Mouse (Mus musculus) forebrain, embryonic 10.5 days (tissue): ENCODE results near the gene Dyrk1a. TPM values are rescaled to one million over a fixed set of nuclear protein-coding genes. Genes with fewer than 3 reads are reported as not detected.

Experiments
- DNase-seq: peaks from one replicate; pipeline ENCODE4 v3.0.0-alpha.2; 2017; ENCODE audit warnings: low spot score; ENCODE audit errors: extremely low spot score
- H3K27ac ChIP-seq: fragments of 300-500 bp; sonication (generic); 2 replicates; pipeline ENCODE4 v1.5.1; 2016; ENCODE audit warnings: mild to moderate bottlenecking
- H3K27me3 ChIP-seq: fragments of 300-500 bp; sonication (generic); 2 replicates; pipeline ENCODE4 v1.6.1; 2016; ENCODE audit warnings: mild to moderate bottlenecking; ENCODE audit not compliant: poor library complexity, severe bottlenecking
- H3K36me3 ChIP-seq: fragments of 300-500 bp; sonication (generic); replicated peaks from 2 replicates; pipeline ENCODE4 v1.6.1; 2016; ENCODE audit warnings: mild to moderate bottlenecking, moderate library complexity
- H3K4me1 ChIP-seq: fragments of 300-500 bp; sonication (generic); 2 replicates; pipeline ENCODE4 v1.6.1; 2016
- H3K4me3 ChIP-seq: fragments of 300-500 bp; sonication (generic); 2 replicates; pipeline ENCODE4 v1.5.1; 2016; ENCODE audit warnings: mild to moderate bottlenecking, moderate library complexity
- H3K9me3 ChIP-seq: fragments of 300-500 bp; sonication (generic); 2 replicates; pipeline ENCODE4 v1.6.1; 2016; ENCODE audit warnings: mild to moderate bottlenecking, moderate library complexity
- WGBS: fragments of 180-500 bp; shearing (Covaris S2); methylation state at CpG from one replicate; pipeline ENCODE4 v1.1.7; 2016; 5-methylcytosine and 5-hydroxymethylcytosine counted together
- polyA plus RNA-seq: library from polyadenylated mRNA; unstranded; fragments of >200 nt; fragmentation: Nextera tagmentation; extraction: Ambion mirVana; gene quantifications from 2 replicates; pipeline ENCODE4 v1.2.1, GENCODE M21; 2016

Dyrk1a gene
- polyA plus RNA-seq, 1 experiment from 2014 or later: 9.1 TPM

DNA sequence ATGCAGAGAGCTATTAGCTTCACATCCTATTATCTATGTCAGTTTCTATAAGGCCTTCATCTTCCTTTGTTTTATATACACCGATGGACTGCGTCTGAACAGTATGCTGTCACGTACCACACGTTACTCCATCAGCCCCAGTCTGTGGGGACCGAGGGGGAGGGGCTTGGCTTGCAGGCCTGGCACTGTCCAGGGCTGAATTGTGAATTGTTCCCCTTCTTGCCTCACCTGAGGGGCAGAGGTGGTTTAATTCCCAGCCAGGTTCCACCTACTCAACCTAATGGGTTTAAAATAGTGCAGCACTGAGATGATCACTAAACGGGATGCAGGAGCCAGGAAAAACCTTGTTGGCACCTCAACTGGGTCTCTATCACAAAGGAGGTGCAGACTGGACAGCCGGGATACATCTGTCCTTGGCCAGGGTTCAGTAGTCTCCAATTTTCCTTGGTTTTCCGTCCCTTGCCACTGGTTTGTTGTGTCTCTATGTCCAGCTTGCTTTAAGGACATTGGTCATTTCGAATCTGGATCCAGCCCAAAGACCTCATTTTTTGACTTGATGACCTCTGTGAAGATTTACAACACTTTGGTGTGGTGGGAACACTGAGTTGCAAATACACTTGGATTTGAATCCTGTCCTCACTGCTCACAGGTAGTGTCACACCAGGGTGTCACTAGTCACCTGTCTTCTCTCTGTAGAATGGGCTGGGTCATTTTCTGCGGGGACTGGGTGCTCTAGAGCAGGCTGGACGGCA, 2.8 kb upstream of the Dyrk1a start:
- H3K27me3 ChIP-seq: no peaks in the 10 kb centered on the region
- no peaks in the 10 kb centered on the region for H3K36me3 ChIP-seq
- no peaks in the 10 kb centered on the region for H3K9me3 ChIP-seq
- no peak overlapping the region for H3K4me3 ChIP-seq
- no peak overlapping the region for H3K27ac ChIP-seq
- WGBS: 89% methylated on average over 11 of the region's 11 CpGs
- no peak for DNase-seq
- peaks cover 20% of the 10 kb centered on the region for H3K4me1 ChIP-seq

DNA sequence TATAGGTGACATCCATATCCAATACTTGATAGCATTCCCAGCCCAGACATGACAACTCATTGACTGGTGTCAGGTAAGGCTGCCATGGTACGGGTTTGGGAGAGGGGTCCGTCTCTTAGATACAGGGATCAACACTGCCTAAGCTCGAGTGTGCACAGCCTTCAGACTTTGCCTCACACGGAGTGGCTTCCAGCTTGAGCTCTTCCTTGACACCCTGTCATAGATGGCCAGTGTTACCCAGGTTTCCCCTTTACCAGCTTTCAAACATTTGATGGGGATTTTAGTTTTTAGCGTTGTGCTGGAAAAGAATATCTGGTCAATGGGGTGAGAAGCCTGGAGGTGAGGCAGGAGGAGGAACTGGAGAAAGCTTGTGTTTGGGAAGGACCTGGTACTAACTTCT, 2.1 kb upstream of the Dyrk1a start:
- Histone ChIP-seq H3K36me3 (no peaks in the 10 kb centered on the region), H3K4me3 (no peak overlapping the region; the same call in 1 of the 2 replicates), H3K27me3 (no peaks in the 10 kb centered on the region), H3K27ac (peak overlapping the region; percentile 99; the same call in 1 of the 2 replicates), H3K4me1 (peaks cover 28% of the 10 kb centered on the region), H3K9me3 (no peaks in the 10 kb centered on the region)
- 75% methylated on average over 5 of the region's 5 CpGs for WGBS
- no peak for DNase-seq

DNA sequence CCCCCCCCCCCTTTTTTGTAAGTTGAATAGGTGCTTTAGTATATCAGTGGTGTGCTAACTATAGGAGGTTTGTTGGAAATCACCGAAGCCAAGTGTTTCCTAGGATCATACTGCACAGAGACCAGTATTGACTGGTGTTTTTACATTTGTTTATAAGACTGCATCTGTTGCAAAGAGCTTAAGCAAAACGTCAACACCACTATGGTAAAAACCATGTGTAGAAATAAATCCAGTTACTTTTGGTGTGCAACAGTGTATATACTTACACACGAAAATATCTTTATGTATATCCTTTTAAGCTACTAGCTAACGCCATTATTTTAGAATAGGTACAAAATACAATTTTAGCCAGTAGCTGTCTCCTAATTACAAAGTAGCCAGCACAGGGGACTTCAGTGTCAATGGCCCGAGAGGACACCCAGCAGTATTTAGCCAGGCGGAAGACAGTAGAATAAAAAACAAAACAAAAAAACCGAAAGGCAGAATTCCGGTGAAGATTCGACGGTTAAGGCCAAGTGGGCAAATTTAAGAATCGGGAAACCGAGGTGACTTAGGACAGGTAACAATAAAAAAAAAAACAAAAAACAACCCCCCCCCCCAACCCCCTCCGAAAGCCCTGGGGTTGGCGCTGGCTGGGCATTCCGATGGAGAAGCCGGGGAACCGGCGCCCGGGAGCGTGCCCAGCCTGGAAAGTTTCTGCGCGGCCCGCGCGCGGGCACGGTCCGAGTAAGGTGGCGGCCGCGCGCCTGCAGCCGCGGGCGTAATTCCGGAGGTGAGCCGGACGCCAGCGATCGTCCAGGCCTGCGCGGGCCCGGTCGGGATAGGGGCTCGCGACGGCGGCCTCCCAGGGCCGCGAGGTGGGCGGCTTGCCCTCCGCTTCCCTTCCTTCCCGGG, 1.2 kb upstream of the Dyrk1a start:
- H3K9me3 ChIP-seq: no peaks in the 10 kb centered on the region
- peak overlapping the region; percentile 95 for H3K4me3 ChIP-seq
- H3K4me1 ChIP-seq: peaks cover 33% of the 10 kb centered on the region
- peak overlapping the region; percentile 99 for H3K27ac ChIP-seq
- 3% methylated on average over 49 of the region's 53 CpGs for WGBS
- H3K27me3 ChIP-seq: no peaks in the 10 kb centered on the region
- peak; percentile 82 for DNase-seq
- H3K36me3 ChIP-seq: no peaks in the 10 kb centered on the region

DNA sequence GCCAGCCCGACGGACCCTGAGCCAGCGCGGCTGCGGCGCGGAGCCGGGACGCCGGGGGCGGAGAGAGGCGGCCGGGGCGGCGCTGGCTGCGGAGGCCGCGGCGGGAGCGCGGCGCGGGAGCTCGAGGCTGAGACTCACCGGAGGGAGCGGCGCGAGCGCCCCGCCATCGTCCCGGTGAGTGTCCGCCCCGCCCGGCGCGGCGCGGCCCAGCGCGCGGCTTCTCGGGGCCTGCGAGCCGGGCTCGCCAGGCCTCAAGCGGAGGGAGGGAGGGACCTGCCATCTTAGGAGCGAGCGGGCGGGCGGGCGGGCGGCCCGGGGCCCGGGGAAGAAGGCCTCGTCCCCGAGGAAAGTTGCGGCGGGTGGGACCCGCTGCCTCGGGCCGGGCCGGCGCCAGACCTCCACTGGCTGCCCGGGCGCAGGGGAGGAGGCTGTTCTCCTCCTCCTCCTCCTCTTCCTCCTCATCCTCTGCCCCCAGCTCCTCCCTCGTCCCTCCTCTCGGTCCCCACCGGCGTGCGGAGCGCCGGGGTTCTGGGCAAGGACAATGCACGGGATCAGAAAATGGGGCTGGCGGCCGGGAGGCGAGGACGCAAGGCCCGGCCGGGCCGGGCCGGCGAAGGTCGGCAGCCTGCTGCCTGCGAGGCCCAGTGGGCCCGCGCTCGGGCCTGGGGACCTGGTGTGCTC, 691 bp downstream of the Dyrk1a start:
- no peaks in the 10 kb centered on the region for H3K36me3 ChIP-seq
- H3K27ac ChIP-seq: peak overlapping the region; percentile 99
- no peaks in the 10 kb centered on the region for H3K27me3 ChIP-seq
- WGBS: 3% methylated on average over 72 of the region's 88 CpGs
- DNase-seq: peak; percentile 48
- peaks cover 42% of the 10 kb centered on the region for H3K4me1 ChIP-seq
- H3K9me3 ChIP-seq: no peaks in the 10 kb centered on the region
- H3K4me3 ChIP-seq: peak overlapping the region; percentile 95

DNA sequence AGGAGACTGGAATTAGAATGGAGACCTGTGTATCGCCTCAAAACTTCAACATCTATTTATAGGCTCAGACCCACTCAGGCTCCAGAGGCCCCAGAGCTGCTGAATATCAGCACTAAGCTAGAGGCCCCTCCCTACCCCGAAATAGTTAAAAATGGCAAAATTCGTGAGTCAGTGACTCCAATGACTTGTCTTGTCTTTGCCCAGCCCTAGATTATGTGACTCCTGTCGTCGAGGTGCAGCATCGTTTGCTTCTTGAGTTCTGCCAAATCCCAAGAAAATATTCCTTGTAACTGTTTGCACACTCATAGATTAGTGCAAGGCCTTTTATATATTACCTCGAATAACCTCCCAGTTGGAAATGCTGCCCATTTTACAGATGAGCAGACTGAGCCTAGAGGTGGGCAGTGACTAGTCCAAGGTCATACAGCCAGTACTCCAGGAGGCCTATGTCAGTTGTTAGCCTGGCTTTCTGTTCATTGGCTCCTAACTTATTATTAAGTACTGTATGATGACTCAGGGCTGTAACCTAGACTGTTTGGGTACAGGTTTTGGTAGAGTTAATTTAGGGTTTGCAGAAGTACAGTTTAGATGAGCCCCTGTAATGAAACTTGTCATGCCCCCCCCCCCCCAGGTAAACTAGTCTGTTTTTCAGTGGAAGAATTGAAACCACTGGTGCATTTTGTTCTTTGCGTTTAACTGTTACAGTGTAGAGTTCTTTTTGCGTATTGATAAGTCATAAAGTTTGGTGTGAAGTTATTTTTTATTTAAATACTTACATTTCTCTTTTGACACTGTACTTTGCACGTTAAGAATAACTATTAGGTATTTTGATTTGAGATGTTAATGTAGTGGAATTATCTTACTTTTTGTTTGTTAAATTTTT, 1.5 kb downstream of the Dyrk1a start:
- peaks cover 49% of the 10 kb centered on the region for H3K4me1 ChIP-seq
- no peak for DNase-seq
- peak overlapping the region; percentile 95 for H3K4me3 ChIP-seq
- H3K36me3 ChIP-seq: no peaks in the 10 kb centered on the region
- no peaks in the 10 kb centered on the region for H3K27me3 ChIP-seq
- no peaks in the 10 kb centered on the region for H3K9me3 ChIP-seq
- 36% methylated on average over 10 of the region's 10 CpGs for WGBS
- H3K27ac ChIP-seq: peak overlapping the region; percentile 99

DNA sequence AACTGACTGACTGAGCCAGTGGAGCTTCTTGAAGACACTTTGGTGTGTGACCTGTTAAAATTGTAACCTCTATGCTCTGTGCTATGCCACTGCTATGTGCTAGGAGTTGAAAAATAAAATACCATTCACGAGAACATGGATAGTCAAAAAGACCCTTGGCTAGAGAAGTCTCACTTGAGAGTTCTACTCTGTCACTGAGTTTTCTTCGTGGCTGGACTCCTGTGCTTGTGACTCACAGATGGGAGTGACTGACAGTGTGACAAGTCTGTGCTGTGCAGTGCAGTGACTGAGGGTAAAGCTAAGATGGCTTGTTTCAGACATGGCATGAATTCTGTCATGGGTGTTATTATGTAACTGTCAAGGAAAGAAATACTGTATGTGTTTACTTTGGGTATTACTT, 2.6 kb downstream of the Dyrk1a start:
- WGBS: 67% methylated on average over 2 of the region's 2 CpGs
- H3K4me1 ChIP-seq: peaks cover 53% of the 10 kb centered on the region
- H3K9me3 ChIP-seq: no peaks in the 10 kb centered on the region
- H3K36me3 ChIP-seq: no peaks in the 10 kb centered on the region
- H3K4me3 ChIP-seq: peak overlapping the region; percentile 95
- H3K27me3 ChIP-seq: no peaks in the 10 kb centered on the region
- no peak overlapping the region for H3K27ac ChIP-seq
- no peak for DNase-seq

DNA sequence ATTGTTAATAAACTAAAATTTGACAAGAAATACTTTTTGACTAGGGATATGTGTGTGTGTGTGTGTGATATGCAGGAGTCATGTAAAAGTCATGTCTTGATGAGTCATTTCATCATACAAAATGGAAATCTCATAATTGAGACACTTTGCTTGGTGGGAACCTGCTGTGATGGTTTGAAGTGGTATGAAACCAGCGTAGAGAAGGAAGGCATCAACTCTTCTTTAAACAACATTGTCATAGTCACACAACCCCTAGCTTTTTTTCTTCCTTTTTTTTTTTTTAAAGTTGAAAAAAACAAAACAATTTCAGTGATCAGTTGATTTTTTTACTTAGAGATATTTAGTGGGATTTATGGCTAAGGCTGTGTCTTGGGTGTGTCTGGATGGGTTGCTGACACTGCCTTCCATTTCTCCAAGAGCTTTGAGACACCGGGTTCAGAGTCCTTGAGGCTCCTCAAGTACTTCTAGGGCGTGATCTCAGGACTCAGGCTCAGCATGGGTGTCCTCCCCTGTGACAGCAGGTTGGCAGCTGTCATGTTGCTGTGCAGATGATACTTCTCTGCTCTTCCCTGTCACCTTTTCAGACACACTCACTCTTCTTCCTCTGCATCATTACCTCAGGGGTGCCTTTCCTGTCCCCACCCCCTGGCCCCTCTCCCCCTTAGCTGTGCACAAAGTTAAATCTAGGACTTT, 4.4 kb downstream of the Dyrk1a start:
- peaks cover 3% of the 10 kb centered on the region for H3K36me3 ChIP-seq
- no peak overlapping the region for H3K27ac ChIP-seq
- 84% methylated on average over 3 of the region's 3 CpGs for WGBS
- no peaks in the 10 kb centered on the region for H3K27me3 ChIP-seq
- no peak for DNase-seq
- H3K4me3 ChIP-seq: no peak overlapping the region
- H3K9me3 ChIP-seq: no peaks in the 10 kb centered on the region
- H3K4me1 ChIP-seq: peaks cover 42% of the 10 kb centered on the region

DNA sequence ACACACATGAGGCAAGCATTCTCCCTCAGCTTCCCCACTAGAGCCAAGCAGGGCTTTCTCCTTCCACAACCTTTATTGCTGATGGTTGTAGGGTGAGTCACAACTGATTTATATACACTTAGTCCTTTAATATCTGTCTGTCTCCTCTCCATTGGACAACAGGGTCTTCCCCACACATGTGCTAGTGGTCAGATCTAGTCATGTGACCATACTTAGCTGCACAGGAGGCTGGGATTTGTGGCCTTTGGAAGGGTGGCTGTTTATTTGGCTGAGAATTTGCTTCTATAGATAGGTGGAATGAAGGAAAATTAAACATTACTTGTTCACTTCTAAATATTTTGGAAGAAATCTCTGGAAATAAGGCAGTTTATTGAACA, 4.9 kb downstream of the Dyrk1a start:
- DNase-seq: no peak
- H3K27me3 ChIP-seq: no peaks in the 10 kb centered on the region
- peaks cover 42% of the 10 kb centered on the region for H3K4me1 ChIP-seq
- no peak overlapping the region for H3K4me3 ChIP-seq
- H3K36me3 ChIP-seq: peaks cover 8% of the 10 kb centered on the region
- H3K9me3 ChIP-seq: no peaks in the 10 kb centered on the region
- H3K27ac ChIP-seq: no peak overlapping the region

DNA sequence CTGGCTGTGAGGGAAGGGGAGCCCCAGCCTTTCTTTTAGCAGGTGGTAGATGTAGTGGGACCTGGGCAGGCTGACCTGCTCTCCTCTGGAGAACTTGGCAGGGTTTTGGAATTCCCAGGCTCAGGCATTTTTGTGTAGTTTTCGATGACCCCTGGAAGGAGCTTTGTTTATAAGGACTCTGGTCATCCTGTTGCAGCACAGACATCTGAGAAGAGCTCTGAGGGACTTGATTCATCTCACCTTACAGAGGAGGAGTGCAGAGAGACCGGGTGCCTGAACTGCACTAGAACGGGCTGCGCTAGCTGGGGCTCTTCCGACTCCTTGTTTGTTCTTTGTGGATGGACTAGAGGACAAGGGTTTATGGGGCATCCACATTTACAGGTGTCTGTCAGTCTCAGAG, 5.9 kb downstream of the Dyrk1a start:
- Histone ChIP-seq H3K27me3 (no peaks in the 10 kb centered on the region), H3K4me1 (peaks cover 48% of the 10 kb centered on the region), H3K4me3 (no peak overlapping the region), H3K27ac (no peak overlapping the region), H3K9me3 (no peaks in the 10 kb centered on the region), H3K36me3 (peaks cover 8% of the 10 kb centered on the region)
- DNase-seq: no peak
- 83% methylated on average over 5 of the region's 5 CpGs for WGBS

DNA sequence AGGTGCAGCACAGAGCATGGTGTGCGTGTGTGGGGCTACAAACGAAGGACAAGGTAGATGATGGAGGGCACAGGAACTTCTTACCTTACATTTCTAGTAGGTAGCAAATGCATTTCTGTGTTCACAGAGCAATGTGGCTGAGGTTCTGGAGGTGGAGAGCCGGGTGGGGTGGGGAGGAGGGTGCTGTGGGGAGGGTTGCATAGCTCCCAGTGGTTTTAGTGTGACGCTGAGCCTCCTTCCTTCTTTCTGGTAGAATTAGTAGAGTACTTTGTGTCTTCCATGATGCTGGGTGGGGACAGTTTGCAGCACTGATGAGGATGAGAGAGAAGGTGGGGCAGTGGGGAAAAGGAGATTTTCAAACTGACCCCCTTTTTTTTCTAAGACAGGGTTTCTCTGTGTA, 9.5 kb downstream of the Dyrk1a start:
- peaks cover 42% of the 10 kb centered on the region for H3K4me1 ChIP-seq
- H3K27ac ChIP-seq: no peak overlapping the region
- no peaks in the 10 kb centered on the region for H3K27me3 ChIP-seq
- no peaks in the 10 kb centered on the region for H3K9me3 ChIP-seq
- 97% methylated on average over 4 of the region's 4 CpGs for WGBS
- no peak for DNase-seq
- peaks cover 8% of the 10 kb centered on the region for H3K36me3 ChIP-seq
- H3K4me3 ChIP-seq: no peak overlapping the region

DNA sequence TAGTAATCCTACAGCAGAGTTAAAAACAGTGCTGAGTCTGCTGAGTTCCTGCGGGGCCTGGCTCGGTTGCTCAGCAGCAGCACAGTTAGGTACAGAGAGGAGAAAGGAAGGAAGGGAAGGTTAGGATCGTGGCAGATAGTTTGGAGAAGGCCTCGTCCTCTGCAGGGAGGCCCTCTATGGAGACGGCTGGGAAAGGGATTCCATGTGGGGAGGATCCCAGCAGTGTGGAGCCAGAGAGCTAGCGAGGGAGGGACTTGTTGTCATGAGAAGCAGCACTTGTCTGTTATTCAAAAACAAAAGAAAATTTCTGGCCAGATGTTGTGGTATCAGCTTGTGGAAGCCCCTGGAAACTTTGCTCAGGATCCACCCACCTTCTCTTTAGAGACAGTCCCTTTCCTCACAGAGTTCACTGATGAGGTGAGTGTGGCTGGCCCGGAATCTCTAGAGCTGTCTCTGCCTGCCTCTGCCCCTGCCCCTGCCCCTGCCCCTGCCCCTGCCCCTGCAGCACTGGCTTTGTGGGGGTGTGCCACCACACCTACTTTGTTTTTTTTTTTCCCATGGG, 11.1 kb downstream of the Dyrk1a start:
- 50% methylated on average over 7 of the region's 7 CpGs for WGBS

More for the DNA sequence above, 11.1 kb downstream of the Dyrk1a start:
- H3K4me1 ChIP-seq: peaks cover 35% of the 10 kb centered on the region
- H3K36me3 ChIP-seq: peaks cover 8% of the 10 kb centered on the region
- no peak overlapping the region for H3K4me3 ChIP-seq
- H3K9me3 ChIP-seq: no peaks in the 10 kb centered on the region
- no peak for DNase-seq
- H3K27me3 ChIP-seq: no peaks in the 10 kb centered on the region
- H3K27ac ChIP-seq: no peak overlapping the region
